Mouse (Mus musculus) heart, postnatal 0 days (tissue): ENCODE measurements around the gene Ebf3.
A peak's percentile ranks its signal among the peaks of the same experiment; 100 is the strongest.

Experiments used
- CTCF ChIP-seq: IDR thresholded peaks from 2 replicates; pipeline ENCODE4 v1.5.1; 2016; ENCODE audit warnings: antibody characterized with exemption, control low read depth, low read depth
- EP300 ChIP-seq: IDR thresholded peaks from 2 replicates; pipeline ENCODE4 v1.6.1; 2016; ENCODE audit warnings: antibody characterized with exemption, low read depth

DNA sequence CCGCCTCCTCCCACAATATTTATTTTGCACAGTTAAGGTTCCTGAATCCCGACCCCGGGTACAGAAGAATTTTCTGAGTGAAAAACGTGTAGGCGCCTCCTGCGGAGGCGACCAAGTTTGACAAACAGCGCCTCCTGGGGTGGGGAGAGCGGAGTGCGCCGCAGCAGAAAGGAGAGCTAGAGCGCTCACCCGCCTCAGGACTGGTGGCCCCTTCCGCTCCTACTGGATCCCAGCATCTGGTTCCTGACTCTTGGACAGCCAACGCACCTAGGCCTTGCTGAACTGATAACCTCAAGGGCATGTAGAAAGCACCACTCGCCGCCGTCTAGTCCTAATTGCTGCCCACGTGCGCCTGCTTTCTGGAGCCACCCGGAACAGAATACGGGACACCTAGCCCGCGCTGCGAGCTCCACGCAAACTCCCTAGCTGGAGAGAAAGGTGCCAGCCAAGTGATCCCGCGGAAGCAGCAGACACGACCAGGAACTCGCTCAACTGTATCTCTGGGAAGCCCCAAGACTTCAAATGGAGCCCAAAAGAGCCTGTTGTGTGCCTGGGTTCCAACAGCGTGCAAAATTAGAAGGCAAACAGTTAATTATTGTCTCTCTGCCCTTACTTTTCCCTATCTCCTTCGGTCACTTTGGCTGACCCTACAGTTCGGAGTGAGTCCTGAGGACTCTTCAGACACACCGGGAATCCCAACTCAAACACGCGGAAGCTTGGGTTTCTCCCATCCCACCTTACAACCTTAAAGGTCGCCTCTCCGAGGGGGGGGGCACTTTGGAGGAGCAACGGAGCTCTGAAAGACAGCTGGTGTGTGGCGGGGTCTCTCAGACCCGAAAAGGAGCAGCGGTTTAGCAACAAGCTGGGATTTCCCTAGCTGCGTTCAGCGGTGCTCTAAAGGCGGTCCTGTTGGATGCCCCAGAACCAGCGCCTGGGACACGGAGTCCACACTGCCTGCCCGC is 5.0 kb upstream of the Ebf3 start:
- TF ChIP-seq CTCF (peak; percentile 48), EP300 (no peak)
